Mouse (Mus musculus) ES-CJ7 (cell line): ENCODE results near the gene Slc9a6.

Experiments used
- DNase-seq: peaks from one replicate; pipeline ENCODE4 v3.0.0; 2011; ENCODE audit warnings: low read depth, low spot score

Gene Slc9a6

DNA sequence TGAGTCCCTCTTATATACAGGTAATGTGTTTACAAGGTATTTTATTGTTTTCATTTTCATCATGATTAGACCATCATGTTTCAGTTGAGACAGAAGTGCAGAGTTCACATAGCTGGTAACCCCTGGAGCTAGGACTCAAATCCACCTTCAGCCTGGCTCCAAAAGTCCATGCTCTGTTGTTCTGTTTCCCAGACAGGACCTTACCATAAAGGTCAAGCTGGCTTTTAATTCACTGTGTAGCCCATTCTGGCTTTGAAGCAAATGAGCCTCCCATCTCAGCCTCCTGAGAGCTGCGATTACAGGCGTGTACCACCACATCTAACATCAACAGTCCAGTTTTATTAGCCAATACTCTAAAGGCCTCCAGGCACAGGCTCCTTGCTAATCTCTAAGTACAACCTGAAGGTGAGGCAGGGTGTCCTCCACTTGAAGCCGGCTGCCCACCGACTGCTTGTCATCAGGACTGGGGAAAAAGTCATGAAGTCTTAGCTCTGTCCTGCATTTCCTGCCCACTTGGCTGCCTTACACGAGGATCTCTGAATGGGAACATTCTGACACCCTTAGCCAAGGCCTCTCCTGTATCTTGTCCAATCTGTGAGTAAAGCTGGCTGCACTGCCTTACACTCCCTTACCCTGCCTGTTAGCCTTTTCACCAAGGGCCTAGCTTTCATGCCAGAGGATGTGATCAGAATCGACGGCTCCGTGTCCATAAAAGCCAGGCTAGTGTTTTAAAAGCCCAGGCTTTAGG lies 55.8 kb downstream of the Slc9a6 start:
- DNase-seq, result no peak

DNA sequence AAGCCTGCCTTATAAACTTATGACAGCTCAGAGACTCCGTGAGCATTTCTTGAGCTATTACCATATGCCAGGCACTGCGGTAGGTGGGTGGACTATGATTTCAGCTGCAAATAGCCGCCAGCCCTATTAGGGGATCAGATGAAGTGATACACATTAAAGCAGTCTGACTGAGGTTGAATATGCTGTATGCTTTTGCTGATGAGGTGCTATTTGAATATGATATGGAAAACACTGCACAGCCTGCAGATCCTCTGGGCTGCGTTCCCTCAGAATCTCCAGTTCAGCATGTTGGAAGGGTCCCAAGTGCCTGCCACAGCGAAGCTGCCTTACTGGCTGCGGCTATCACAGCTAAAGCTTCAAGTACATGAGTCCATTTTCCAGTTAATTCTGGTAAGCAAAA lies 57.7 kb downstream of the Slc9a6 start:
- DNase-seq, result no peak

DNA sequence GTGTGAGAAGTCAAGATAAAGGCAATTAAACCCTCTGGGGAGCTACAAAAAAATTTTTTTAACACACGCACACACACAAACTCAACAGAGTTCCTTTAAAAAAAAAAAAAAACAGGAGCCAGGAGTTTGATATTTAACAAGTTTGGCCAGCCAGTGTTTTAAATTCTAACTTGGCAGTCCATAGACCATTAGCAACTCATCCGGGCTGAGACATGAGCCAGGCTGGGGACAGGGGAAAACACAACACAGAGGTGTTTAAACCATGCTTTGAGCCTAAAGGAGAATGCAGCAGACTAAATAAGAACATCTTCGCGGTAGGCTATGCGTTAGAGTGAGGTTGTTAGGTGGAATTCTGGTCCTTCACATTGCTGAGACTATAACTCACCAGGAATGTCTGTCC lies 58.5 kb downstream of the Slc9a6 start:
- DNase-seq, result no peak

DNA sequence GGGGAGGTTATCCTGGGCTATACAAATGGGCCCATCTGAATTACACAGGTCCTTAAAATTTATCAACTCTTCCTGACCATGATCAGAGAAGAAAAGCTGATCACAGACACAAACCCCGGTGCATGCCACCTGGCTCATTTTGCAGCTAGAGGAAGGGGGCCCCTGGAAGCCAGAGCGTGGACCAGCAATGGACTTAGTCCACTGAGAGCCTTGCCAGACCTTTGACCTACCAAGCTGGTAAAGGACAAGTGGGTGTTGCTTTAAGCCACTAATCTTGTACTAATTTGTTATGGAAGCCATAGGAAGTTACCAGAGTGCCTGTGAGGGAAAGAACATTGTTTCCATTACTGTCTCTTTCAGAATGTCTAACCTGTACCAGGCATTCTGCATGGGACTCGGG lies 58.9 kb downstream of the Slc9a6 start:
- no peak for DNase-seq

DNA sequence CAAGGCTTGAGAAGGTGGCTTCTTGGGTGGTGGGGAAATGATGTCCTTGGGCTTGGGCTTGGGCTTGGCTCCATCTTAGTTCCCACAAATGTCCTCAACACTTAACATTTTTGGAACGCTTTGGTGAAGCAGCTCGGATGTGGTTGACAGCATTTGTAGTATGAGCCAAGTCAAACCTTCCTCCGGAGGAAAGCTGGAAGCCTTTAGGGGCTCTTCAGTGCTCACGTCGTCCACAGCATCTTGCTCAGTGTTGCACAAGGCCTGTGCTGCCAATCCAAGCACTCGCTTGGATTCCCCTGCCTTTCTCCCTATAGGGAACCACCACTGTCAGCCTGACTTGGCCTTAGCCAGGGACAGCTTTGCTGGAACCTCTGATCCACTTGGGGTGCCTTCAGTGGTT lies 66.0 kb downstream of the Slc9a6 start:
- no peak for DNase-seq

DNA sequence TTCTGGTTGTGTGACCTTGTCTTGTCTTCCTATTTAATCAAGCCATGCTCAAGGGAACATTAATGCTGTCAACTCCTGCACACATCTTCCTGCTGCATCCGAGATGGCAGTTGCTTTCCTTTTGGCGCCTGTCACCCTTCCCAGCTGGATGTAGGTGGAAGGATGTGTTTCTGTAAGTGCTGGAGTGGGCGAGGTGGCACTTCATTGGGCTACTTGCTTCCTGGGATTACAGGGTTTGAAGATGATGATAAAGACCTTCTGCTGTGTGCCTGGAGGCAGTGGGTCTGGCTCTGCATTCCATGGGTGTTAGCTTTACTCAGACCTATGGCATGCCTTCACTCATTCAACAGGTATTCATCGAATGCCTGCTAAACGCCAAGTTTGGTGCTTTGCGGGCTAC lies 68.2 kb downstream of the Slc9a6 start:
- no peak for DNase-seq

DNA sequence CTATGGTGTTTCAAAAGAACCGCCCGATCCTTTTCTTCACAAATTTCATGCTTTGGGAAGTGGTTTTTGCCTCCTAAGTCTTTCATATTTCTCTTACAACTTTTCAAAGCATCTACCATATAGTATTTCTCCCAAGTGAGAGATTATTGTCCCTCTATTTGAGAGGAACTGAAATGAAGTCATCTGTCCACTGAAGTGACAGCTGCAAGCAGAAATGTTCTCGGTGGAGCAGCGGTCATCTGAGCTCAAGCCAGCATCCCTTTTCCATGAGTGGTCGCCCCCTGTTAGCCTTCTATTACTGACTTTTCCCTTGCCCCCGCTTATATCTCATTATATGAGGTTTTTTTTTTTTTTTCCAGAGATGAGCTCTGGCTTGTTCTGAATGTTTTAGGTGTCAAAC lies 69.5 kb downstream of the Slc9a6 start:
- DNase-seq, result no peak

DNA sequence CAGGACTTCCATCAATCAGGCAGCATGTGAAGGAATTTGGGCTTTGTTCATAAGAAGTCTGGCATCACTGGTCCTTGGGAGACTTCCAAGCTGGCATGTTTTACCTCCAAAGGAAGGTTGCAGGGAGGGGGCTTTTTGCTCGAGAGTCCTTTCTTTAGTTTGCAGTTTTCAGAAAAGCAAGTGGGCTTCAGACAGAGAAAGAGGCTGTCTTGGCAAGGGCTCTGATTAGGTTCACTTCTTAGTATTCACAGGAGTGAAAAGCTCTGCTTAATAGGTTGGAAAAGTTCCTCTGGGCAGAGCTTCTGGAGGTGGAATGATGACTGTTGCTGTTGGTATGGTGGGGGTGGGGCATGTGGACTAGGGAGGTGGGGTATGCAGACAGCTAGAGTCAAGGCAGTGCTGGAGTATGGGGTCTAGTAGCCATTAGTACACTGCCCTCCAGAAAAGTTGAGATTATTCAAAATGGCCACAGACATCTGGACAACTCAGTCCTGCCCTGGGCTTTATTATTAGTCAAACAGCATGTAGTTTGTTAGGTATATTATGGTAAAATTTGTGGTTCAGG lies 72.7 kb downstream of the Slc9a6 start:
- no peak for DNase-seq

DNA sequence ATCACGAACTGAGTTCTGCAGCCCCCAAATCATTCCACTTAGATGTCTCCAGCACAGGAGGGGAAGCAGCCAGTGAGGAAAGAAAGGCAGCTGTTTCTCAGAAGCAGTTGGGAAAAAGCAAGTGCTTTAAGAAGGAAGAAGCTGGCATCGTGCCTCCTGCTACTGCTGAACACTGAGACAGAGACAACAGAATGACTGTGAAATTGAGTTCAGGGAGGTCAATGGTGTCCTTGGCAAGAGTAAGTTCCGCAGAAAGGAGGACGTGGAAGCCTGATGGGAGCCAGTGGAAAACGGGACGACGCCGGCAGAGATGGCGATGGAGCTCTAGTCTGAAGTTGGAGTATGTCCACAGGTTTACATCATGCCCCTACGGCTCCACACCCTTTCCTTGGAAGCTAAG lies 74.0 kb downstream of the Slc9a6 start:
- DNase-seq, result no peak

DNA sequence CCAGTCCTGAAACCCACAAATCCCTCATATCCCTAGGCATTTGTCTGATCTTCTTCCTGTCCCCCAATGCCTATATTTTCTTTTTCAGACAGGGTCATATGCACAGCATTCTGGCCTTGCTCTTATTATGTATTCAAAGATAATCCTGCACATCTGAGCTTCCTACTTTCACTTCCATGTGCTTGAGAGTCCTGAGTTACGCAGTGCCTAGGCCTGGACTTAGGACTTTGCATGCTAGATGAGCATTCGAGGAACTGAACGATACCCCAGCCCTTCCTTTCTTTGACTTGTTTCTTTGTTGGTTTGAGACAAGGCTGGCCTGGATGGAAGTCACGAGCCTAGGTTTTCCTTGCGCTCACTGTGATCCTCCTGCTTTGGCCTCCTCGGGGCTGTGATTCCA lies 83.0 kb downstream of the Slc9a6 start:
- no peak for DNase-seq

DNA sequence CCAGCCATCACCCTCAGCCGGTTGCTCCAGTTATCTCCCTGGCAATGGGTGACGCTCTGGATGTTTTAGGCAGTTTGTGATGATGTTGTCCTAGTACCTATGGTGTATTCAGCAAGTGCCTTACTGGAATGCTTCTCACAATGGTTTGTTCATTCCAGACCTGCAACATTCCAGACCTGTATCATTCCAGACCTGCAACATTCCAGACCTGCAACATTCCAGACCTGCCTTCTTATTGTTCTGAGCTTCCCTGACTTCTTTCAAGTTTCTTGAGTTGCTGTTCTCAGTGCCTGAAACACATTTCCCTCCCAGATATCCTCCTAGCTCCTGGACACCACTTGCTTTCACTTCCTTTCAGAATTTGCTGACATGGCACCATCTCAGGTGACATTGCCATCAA lies 85.0 kb downstream of the Slc9a6 start:
- peak; percentile 2 for DNase-seq

DNA sequence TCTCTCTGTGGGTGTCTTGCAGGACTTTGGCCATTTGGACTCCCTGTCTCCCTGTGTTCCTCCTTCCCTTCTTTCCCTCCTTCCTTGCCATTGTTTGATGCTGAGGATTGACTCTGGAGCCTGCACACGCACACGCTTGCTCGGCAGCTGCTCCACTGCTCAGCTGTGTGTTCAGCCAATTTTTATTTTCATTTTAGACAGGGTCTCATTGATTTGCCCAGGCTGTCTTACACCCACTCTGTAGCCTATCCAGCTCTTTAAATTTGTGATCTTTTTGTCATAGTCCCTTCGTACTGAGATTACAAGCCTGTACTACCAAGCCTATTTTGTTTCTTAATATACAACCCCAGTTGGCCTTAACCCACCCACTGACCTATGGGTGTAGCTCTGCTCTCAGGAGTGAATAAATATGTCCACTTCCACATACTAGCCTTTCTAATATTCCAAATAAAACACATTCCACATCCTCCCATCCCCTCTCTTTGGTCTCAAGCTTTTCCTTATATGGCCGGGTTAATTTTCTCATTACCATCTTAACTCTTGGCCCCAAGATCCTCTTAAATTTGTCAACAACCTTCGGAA lies 87.7 kb downstream of the Slc9a6 start:
- no peak for DNase-seq

DNA sequence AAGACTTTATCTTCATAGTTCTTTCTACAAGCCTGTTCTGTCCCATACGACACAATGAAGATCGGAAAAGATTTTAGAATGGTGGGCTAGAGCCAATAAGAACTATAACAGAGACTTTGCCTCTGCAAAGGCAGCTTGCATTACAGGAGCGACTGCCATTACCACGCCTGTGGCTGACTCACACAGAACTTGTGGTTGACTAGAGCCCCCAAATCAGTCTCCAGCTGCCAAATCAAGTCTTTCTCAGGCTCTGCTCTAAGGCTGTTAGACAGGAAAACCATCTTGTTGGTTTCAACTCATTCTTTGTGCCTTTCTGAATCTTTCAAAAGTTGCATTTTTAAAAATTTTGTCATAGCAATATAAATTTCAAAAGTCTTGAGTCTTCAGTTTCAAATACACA lies 88.3 kb downstream of the Slc9a6 start:
- no peak for DNase-seq

DNA sequence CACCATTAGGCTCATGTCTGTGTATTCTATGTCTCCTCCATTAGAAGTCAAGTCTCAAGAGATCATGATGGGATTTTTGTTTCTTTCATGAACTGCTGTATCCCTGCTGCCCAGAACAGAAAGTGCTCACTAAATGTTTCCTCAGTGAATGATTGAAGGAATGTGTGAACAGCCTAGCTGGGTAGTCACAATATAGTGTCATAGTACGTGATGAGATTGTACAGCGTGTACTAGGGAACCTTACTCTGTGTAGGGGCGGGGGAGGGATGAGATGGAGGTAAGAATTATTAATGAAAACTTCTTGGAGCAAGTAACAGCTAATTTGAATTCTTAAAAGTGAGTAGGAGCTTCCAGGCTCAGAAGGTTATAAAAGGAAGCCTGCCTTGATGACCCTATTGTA lies 91.7 kb downstream of the Slc9a6 start:
- no peak for DNase-seq

DNA sequence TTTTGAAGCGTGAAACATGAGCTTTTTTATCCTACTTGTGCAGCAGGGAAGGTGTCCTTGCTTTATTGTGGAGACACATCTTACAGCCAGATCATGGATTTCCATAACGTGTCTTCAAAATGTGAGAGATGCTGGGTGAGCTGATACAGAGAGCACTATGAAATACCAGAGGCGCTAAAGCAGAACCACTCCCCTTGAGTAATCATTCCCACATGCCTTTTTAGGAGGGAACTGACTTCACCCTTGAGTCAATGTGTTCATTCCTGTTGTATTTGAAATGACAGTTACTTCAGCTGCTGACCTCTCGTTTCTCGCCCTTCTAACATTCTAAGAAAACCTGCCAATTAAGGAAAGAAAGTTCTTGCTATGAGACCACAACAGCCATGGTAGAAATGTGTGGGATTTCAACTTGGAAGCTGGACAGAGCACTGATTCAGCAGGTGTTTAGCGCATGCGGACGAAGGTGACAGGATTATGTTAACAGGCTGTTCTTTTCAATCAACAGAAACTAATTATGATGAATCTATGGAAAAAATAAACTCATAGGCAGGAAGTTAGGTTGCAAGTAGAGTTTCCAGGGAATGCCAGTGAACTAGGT lies 94.5 kb downstream of the Slc9a6 start:
- no peak for DNase-seq

DNA sequence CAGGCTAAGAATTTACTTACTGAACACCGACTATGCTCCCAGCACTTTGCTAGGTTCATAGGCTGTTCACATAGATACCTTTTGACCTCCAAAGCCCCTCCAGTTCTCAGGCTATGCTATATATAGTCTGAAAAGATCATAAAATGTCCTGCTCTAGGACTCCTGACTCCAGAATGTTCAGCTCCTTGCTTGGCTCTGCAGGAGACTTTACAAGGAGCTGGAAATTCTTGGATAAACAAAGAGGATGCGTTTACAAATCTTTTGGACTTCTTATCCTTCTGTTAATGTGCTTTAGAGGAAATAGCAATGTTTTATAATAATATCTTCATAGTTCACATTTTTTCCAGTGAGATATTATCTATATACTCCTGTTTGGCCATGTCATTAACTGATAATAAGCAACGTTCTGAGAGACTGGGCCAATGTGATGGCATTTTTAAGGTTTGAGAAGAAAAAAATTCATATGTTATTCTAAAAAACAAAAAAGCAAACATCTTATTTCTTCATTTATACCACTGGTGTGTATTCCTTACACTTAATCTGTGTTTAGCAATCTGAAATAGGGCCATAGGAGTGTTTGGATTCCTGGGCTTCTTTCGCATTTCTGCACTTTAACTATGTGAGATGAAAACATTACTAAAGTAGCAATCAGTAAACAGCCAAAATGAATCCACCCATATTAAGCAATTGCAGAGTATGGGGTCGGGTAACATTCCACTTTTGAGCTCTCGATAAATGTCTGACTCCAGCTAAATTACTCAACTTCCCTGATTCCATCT lies 99.2 kb downstream of the Slc9a6 start:
- no peak for DNase-seq

DNA sequence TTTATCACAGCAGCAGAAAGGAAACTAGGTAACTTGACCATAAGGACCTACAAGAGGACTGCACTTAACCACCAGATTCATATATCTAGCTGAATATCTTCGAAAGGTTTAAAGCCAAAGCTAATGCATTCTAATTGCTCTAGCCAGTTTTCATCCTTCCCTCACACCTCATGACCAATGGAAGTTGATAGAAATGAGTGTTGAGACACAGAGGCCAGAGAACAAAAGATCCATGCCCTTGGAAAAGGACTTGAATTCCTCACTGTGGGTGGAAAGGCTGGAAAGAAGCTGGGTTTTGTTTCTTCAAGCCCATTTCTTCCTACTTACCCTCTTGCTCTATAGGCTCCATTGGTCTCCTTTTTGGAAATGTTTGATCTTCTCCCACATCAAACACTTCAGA lies 101.0 kb downstream of the Slc9a6 start:
- no peak for DNase-seq

DNA sequence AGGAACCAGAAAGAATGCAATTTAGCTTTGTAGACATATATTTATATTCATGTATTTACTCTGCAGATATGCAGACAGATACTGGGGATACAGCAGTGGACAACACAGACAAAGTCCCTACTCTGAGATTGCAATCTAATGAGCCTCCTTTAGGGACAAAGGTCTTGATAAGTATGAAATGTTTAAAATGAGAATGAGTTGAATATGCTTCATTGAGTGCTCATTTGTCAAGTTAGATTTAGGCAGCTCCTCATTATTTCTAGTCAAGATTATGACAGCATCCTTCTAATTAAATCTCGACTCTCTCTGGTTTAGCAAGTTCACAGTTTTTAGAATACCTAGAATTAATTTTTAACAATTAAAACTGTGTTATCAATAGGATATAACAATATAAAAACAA lies 103.1 kb downstream of the Slc9a6 start:
- DNase-seq, result no peak
